Mouse (Mus musculus): Measurements from ENCODE around the gene 2310022A10Rik. TPM values are rescaled to one million over a fixed set of nuclear protein-coding genes. Genes with fewer than 3 reads are reported as not detected.

Gene 2310022A10Rik
- 10 to 100 TPM; 67.6 to 72.3 (median 70.8) TPM for total RNA-seq (2022)

- peak; percentile 95 for DNase-seq (ENCODE audit: low spot score)
These were observed at the start of gene 2310022A10Rik, which contains the start of gene Pld3 for GRCm38 (mm10) chr7:27552931-27553513. Gene 2310022A10Rik, plus strand, starts transcription at chr7:27553233. Gene Pld3, minus strand, starts transcription at chr7:27553218.

GRCm38 (mm10) chr7:27506765-27507370 lies 46.2 kb upstream of the 2310022A10Rik start:
- DNase-seq (ENCODE audit: low spot score), result no peak

DNA sequence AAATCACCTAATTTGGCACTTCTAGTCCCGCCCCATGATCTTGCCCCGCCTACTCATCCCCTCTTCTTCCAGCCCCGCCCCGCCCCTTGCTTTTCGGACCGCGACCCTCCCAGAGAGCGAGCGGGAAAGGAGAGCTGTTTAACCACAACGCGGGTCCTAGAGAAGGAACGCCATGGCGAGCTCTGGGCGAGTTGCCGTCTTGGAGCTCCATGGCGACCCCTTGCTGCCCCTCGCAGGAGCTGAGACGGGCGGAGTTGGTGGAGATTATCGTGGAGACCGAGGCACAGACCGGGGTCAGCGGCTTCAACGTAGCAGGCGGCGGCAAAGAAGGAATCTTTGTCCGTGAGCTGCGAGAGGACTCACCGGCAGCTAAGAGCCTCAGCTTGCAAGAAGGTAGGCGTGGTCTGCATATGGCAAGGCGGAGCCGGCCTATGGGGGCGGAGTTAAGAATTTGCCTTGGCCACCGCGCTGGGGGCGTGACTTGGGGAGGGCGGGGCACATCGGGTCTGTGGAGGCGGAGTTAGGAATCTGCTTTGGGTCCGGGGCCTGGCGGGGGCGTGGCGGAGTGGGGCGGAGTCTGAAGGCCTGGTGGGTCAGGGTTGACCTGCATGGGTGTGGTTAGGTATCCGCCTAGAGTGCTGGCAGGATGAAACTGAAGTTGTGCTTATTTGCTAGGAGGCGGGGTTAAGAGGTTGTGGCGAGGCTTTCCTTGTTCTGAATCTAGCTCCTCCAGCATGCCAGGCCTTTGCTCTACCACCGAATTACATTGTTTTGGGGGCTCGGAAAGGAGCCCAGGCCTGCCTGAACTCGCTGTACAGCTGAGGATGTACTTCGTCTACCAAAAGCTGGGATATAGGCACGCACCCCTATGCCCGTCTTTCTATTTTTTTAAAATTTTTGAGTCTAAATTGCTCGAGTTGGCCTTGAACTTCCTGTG lies 45.1 kb upstream of the 2310022A10Rik start:
- peak; percentile 98 for DNase-seq (ENCODE audit: low spot score)

DNA sequence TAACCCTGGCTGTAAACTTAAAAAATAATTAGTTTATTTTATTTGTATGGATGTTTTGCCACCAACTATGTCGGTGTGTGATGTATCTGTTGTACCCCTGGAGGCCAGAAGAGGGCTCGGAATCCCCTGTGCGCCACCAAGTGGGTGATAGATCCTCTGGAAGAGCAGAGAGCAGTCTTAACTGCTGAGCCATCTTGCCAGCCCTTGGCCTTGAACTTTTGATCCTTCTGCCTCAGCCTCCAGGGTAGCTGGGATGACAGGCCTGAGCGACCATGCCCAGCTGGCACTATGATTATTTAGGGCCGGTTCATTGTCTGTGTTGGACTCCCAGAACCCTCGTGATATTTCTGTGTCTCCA lies 44.4 kb upstream of the 2310022A10Rik start:
- peak; percentile 61 for DNase-seq (ENCODE audit: low spot score)

DNA sequence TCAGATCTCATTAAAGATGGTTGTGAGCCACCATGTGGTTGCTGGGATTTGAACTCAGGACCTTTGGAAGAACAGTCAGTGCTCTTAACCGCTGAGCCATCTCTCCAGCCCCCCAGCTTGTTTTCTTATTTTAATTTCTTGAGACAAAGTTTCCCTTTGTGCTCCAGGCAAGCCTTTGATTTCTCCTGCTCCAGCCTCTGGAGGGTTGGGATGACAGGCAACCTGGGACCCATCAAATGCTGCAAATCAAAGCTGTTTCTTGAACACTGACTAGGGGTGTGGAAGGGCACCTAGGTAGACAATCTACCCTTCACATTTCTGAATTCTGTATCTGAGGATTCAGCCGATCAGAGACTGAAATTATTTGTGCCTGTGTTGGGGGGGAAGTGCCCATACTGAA lies 42.2 kb upstream of the 2310022A10Rik start:
- DNase-seq (ENCODE audit: low spot score), result no peak

- no peak for DNase-seq (ENCODE audit: low spot score)
These were observed 38.1 kb upstream of the 2310022A10Rik start for GRCm38 (mm10) chr7:27514961-27515360.

- no peak for DNase-seq (ENCODE audit: low spot score)
These were observed 34.7 kb upstream of the 2310022A10Rik start for GRCm38 (mm10) chr7:27518314-27518713.

GRCm38 (mm10) chr7:27520104-27520503 lies 32.9 kb upstream of the 2310022A10Rik start:
- DNase-seq (ENCODE audit: low spot score), result no peak

DNA sequence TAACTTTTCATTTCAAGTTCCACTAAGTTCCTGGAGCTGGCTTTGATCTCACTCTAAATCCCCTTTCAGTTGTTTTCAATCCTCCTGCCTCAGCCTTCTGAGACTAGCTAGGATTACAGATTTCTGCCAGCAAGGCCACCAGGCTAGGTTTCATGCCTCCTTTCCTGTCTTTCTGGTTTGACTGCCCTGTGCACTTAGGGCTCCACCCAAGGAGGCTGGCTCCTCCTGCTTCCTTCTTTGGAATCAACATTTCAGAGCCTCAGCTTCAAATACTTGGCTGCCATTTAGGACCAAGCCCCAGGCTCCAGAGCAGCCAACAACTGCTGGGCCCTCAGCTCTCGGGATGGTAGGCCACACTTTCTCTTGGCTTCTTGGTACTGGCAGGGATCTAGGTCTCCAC lies 32.4 kb upstream of the 2310022A10Rik start:
- DNase-seq (ENCODE audit: low spot score), result no peak

- DNase-seq (ENCODE audit: low spot score), result no peak
These were observed 30.1 kb upstream of the 2310022A10Rik start, which contains the start of gene Hipk4 for GRCm38 (mm10) chr7:27522967-27523366. Gene Hipk4, plus strand, starts transcription at chr7:27523267.

DNA sequence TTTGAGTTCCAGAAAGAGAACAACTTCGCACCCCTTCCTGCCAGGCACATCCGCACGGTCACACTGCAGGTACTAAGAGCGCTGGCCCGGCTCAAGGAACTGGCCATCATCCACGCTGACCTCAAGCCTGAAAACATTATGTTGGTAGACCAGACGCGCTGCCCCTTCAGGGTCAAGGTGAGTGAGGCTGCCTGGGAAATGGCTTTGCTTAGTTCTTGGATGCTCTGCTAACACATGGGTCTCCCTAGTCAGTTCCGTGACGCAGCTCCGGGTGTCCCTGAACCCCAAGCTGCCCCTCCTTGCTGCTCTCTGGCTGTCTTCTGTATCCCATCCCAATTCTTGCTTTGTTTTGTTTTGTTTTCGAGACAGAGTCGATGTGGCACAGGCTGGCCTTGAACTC lies 29.2 kb upstream of the 2310022A10Rik start:
- no peak for DNase-seq (ENCODE audit: low spot score)

DNA sequence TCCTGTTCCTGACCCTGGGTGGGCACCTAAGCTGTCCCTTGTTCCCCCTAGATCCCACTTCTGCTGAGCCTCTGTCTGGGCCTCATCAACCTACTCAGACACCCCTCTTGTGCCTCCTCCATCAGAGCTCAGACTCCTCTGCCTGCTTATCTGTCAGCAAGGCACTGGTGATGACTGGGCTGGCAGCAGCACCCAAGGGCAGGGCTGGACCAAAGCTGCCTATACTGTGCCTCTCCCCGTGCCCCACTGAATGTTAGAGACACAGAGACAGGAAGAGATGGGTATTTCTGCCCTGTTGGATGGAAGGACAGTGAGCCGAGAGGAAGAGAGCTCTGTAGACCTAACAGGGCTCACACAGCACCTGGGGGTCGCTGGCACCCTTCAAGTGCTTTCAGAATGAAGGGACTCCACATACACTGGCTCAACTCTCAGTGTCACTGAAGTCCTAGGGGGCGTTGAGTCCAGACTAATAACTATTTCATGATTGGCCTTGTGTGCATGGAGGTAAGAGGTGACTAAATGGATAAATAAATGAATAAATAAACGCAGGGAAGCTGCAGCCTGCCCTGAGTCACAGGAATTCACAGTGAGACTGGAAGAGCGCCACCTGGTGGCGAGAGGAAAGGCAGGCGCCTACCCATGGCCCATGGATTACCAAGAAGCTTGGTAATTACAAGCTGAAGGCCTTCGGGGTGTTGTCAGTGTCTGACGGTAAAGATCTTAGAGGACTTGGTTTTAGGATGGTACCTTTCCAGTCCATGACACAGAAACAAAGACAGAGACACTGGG lies 26.8 kb upstream of the 2310022A10Rik start:
- peak; percentile 51 for DNase-seq (ENCODE audit: low spot score)

DNA sequence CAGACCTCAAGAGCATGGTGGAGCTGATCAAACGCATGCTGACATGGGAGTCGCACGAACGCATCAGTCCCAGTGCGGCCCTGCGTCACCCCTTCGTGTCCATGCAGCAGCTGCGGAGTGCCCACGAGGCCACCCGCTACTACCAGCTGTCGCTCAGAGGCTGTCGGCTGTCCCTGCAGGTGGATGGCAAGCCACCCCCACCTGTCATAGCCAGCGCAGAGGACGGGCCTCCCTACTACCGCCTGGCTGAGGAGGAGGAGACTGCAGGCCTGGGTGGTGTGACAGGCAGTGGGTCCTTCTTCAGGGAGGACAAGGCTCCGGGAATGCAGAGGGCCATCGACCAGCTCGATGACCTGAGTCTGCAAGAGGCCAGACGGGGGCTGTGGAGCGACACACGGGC lies 24.0 kb upstream of the 2310022A10Rik start:
- DNase-seq (ENCODE audit: low spot score), result no peak

DNA sequence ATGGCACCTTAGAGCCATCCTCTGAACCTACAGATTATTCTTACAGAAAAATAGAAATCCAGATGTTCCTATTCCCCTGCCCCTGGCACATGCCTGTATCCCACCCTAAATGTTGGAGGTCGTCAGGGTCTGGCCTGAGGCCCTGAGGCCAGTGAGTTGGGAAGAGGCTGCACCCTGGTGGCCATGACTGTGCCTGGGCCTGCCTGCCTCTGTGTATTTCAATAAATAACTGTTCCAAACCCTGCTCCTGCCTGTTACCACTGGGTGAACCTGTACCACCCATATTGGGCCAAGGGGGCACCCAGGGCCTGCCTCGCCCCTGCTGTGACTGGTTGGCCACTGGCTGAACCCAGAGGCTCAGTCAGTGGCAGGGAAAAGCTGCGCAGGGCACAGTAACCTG lies 22.1 kb upstream of the 2310022A10Rik start:
- no peak for DNase-seq (ENCODE audit: low spot score)

DNA sequence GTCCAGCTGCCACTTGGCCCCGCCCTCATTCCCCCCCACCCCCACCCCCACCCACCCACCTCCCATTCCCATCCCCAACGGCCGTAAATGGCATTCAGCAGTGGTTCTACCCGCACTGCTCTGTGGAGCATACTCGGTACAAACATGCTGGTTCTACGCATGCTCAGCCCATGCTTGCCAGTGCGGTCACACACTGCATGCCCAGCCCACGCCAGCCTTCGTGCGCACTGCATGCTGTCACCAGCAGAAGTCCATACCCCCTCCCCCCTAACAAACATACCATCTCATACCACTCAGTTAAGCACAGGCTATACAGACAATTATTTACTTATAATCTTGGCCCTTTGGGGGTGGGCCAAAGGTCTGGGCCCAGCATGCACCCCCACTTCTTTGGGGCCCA lies 21.3 kb upstream of the 2310022A10Rik start:
- no peak for DNase-seq (ENCODE audit: low spot score)

- DNase-seq (ENCODE audit: low spot score), result no peak
These were observed 20.5 kb upstream of the 2310022A10Rik start for GRCm38 (mm10) chr7:27532480-27533050.

- DNase-seq (ENCODE audit: low spot score), result no peak
These were observed 17.6 kb upstream of the 2310022A10Rik start for GRCm38 (mm10) chr7:27535386-27535785.

DNA sequence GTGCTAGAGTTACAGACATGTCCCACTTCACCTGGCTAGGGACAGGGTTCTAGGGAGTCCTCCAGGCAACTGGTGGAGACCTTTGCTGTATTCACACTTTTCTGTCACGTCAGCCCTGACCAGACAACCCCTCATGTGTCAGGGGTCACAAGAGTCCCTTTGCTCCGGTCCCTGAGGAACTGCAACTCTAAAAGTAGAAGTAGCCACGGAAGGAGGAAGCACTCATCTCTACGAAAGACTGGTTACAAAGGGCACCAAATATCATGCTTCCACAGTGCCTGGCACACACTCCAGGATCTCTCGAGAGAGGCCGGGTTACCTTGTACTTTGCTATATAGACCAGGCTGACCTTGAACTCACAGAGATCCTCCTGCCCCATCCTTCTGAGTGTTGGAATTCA lies 16.4 kb upstream of the 2310022A10Rik start:
- no peak for DNase-seq (ENCODE audit: low spot score)

DNA sequence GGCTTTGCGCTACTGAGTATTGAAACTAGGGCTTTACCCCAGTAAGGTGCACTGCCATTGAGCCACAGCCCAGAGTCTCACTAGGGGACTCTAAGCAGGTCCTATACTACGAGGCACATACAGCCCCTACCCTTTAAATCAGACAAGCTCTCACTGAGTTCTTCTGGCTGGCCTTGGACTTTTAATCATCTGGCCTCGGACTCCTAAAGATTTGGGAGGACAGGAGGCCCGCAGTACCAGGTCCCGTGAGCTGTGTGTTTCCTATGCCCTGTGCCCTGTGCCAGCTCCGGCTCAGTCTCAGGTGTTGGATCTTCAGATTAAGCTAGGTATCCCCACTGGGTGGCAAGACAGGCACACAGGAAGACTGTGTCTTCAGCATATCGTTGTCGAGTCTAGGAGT lies 15.0 kb upstream of the 2310022A10Rik start:
- no peak for DNase-seq (ENCODE audit: low spot score)

DNA sequence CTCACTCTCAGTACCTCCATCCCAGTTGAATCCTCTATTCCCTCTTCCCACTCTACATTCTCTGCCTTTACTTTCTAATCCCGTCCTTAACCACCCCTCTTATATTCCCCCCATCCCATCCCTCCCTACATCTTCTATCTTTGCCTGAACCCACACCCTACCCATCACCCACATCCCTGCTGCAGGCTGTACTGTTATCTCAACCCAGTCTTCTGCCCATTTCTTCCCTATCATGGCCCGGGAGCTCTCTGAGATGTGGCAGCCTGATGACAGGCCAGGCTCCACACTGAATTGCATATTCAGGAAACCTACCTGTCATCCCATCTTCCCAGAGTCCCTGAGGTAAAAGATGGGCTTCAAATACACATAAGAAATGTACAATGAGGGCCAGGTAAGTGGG lies 14.2 kb upstream of the 2310022A10Rik start:
- DNase-seq (ENCODE audit: low spot score), result no peak

- DNase-seq (ENCODE audit: low spot score), result no peak
These were observed 12.5 kb upstream of the 2310022A10Rik start for GRCm38 (mm10) chr7:27540521-27540920.

All from heart, adult 8-10 months (tissue).